Mouse (Mus musculus): ENCODE results near the gene Spata6.

Gene Spata6

DNA sequence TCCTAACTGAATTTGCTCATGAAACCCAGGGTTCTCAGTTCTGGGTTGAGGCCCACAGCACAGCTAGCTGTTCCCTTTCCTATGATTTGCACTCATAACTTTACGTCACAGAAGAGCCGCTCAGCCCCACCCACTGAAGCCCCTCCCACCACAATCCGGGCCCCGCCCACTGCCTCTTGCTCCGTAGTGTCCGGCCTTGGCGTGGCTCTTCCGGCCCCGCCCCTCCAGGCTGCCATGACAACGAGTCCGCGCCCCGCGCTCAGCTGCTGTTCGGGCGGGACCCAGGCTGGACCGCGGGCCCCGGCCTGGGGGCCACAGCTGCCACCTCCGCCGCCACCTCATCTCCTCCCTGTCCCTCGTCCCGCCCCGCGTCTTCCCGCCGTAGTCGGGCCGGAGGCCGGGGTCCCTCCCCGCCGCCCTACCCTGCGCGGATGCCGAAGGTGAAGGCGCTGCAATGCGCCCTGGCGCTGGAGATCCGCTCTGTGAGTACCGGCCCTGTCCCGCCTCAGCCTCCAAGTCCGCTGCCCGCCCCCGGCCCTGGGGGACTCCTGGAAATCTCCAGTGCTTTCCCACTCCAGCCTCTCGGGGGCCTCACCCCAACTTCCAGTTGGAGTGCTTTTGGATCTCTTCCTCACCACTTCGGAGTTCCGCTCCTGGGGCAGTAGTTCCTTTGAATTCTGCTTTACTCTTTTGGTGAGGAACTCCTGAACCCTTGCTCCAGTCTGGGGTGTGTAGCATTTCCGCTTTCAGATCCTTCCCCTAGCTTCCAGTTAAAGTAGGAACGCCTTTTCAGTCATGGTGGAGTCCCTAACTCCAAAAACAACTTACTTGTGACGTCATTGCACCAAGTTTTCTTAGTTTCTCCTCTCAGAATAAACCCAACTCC is at the start of gene Spata6:
Gene Spata6, plus strand, starts transcription at position 209 of the 886 bp plus-strand sequence.
- peak; percentile 94 to 97 for DNase-seq (ENCODE audit: inconsistent age in 2 of 2, low spot score in 1 of 2)

DNA sequence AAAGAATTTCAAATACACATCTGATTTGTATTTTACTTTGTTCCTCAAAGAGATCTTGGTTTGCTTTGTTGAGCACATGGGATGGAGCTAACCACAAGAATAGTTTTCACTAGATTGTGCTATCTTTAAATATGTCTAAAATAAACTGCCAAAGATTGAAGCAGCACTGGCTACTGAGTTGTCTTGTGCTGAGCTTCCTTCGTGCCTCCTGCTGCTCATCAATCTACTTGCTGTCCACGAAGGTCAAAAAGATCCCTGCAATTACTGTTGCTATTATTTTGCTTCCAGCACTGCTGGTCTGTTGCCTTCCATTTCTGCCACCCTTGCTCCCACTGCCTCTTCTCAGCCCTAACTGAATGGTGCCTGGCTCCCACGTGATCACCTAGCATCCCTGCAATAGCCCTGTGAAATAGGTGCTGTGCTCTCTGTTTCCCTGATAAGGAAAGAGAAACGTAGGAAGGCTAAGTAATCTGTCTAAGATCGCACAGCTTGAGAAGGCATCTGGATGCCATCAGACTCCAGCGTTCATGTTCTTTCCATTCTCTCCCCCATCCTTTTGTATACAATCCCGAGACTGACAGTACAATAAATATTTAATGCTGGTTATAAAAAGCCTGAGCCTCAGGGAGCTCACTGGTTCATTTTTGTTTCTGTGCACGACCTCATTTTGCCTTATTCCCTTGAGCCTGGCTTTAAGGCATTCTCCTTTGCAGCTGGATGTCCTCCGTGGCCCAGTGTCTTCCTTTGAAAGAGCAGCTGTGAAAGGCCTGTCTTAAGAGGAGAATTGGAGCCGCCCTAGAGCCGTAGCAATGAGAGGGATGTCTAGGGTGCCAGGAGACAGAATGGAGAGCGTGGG is 49.0 kb upstream of the Spata6 start:
- no peak for DNase-seq (ENCODE audit: inconsistent age in 2 of 2, low spot score in 1 of 2)

DNA sequence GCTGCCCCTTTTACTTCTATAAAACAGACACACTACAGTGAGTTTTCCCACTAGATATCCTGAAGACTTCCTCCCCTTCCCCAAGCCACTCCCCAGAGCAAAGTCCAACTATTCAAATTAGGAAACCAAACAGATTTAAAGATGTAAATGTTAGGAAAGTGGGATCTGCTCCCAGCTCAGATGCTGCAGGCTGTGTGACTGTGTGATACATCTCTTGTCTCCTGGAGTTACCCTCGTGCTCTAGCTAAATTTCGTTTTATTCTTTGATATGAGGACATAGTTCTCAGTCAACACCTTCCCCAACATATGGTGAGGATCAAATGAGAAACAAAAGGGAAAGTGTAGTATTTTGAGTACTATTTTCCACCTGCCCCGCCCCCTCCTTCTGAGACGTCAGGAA is 48.3 kb upstream of the Spata6 start:
- DNase-seq (ENCODE audit: inconsistent age in 2 of 2, low spot score in 1 of 2): no peak

DNA sequence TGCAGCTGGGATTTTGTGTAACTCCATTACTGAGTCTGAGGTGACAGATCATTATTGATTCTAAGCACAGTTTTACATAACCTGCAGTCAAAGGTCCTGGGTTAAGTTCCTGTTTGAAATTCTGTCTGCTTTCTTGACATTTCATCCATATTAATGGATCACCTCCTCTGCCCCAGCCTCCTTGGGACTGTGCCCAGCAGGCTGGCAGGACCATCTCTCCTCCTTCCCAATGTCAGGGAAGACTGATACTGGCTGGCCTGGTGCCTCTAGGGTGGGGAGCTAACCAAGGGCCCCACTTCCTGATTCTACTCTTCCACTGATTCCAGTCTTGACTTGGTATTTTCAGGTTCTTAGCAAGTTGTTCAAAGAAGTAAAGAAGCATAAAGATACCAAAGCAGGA is 45.9 kb upstream of the Spata6 start:
- DNase-seq (ENCODE audit: inconsistent age in 2 of 2, low spot score in 1 of 2): no peak

DNA sequence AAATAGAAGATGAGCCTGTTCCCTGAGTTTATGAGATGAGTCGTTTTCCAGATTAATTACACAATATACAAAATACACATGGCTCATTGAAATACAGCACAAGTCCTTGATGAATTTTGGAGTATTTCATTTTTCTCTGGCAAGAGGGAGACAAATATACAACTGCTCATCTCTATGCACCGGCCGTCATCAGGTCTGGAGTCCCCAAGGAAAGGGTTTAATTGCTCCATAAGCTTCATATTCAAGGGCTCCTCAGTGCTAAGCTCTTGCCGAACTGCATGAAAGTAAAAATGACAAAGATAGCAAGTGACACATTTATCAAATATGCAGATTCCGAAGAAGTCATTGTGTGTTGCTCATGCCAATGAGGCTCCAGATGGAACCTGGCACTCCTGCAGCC is 37.9 kb upstream of the Spata6 start:
- no peak for DNase-seq (ENCODE audit: inconsistent age in 2 of 2, low spot score in 1 of 2)

DNA sequence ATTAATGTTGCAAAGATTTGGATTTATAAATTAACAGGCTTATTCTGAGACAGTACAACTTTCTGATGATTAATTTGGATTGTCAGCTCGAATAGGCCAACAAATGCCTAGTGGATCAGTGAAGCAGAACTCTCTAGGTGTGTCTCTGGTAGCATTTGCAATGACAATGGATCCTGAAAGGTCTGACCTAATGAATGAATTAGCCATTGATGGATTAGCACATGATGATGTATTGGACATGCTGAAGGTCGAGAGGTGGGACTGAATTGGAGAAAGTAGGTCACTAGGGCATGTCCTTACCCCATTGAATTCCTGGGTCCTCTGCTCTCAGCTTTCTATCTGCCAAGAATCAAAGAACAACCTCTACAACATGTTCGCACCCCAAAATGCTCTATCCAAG is 37.0 kb upstream of the Spata6 start:
- peak in 1 of 2 experiments; percentile 35 for DNase-seq (ENCODE audit: inconsistent age in 2 of 2, low spot score in 1 of 2)

DNA sequence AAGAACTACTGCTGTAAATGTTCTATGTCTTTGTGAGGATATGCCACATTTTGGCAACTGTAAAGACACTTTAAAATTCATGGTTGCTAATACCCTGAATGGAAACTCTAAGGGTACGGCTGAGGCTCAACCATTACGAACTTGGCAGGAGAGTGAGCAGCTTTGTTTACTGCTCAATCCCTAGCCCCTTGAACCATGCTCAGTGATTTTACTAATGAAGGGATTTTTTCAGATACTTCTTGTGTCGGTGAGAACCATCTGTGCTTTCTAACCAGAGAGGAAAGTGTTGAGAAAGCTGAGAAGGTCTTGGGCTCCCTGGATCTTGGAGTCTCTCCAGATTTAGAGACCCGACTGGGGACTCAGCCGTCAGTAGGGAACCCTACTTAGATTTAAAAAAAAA is 35.9 kb upstream of the Spata6 start:
- DNase-seq (ENCODE audit: inconsistent age in 2 of 2, low spot score in 1 of 2): no peak

DNA sequence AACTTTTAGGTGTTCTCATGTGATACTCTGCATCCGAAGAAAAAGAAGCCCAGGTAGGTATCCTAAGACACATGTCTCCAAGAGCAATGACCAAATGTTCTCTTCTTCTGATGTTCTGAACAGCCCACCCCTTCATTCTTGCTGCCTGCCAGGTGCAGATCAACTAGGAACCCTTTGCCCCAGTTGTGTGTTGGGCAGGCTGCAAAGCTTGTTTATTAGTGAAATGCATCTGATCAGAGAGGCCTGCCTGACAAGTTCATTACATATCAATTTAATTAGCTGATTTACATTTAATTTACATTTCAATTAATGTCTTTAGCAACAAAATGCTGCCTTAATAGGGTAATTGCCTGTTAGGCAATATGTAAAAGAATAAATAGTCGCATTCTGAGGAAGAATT is 33.8 kb upstream of the Spata6 start:
- no peak for DNase-seq (ENCODE audit: inconsistent age in 2 of 2, low spot score in 1 of 2)

DNA sequence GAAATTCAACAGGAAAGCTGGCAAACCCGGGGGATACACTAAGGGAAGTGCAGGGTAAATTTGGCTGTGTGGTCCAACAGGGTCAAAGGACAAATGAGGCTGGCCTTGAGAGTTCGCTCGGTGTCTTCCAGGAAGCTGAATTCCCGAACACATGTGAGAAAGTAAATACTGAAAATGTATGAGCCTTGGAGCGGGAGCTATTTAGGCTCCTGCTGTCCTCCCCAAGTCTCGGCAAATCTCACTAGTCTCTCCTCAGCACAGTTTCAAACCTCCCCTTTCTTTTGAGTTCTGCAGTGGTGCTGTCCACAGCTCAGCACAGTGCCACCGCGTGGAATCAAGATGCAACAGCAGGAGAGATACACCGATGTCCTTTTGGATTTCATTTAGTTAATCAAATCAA is 32.8 kb upstream of the Spata6 start:
- DNase-seq (ENCODE audit: inconsistent age in 2 of 2, low spot score in 1 of 2): peak; percentile 37 to 75

DNA sequence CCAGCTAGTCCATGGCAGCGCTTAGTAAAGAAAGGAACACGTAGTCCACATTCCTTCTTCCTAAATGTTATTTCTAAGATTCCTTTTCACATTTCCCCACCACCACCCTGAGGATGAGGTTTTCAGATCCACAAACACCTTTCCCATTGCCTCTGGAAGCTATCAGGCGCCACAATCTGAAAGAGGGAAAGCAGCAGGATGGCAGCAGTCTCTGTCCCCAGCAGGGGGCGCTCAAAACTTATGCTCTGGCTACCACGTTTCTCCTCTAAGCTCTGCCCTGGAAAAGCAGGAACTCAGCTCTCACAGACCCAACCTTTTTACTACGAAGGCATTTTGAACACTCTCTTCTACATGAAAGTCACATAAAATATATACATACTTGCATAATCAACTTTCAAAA is 32.2 kb upstream of the Spata6 start:
- peak; percentile 70 to 92 for DNase-seq (ENCODE audit: inconsistent age in 2 of 2, low spot score in 1 of 2)

DNA sequence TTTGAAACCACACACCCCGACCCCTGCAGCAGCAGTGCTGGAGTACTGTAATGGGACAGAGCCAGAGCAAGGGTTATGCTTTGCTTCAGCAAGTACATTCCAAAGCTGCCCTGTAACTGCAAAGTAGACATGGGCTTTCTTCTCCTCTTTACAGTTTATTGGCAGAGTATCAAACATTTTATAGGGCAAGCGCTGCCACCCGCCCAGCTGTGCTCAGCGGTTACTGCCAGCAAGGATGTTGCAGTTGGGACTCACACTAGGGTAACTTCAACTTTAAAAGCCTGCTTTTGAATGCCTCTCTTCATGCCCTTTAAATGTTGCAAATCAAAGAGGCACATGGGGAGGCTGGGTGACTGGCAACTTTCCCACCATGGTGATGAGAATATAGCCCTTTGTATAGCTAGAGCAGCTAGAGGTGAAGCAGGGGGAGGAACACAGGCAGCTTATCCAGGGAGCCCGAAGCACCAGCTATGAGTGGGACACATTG is 28.7 kb upstream of the Spata6 start:
- no peak for DNase-seq (ENCODE audit: inconsistent age in 2 of 2, low spot score in 1 of 2)

DNA sequence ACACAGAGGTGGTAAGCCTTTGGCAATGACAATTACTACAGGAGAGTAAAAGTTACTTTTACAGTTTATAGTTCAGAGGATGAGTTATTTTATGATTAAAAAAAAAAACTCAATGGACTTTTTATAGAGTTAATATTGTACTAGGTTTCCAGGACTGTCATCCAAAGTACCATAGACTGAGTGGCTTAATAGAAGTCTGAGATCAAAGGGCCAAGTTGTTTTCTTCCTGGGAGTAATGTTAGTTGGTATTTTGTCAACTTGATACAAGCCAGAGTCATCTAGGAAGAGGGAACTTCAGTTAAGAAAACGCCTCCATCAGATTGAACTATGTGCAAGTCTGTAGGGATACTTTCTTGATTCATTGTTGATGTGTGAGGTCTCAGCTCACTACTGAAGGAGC is 18.4 kb upstream of the Spata6 start:
- DNase-seq (ENCODE audit: inconsistent age in 2 of 2, low spot score in 1 of 2): no peak

DNA sequence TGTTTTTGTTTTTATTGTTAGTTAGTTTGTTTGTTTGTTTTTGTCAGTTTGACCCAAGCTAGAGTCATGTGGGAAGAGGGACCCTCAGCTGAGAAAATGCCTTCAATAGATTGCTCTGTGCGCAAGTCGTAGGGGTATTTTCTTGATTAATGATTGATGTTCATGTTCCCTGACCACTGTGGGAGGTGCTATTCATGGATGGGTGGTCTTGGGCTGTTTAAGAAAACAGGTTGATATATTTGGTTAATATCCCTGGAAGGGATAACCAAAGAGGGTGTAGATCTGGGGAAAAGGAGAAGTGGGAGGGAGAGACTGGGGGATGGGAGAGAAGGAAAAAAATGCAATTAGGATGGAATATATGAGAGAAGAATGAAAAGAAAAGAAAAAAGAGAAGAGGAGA is 15.7 kb upstream of the Spata6 start:
- DNase-seq (ENCODE audit: inconsistent age in 2 of 2, low spot score in 1 of 2): no peak

DNA sequence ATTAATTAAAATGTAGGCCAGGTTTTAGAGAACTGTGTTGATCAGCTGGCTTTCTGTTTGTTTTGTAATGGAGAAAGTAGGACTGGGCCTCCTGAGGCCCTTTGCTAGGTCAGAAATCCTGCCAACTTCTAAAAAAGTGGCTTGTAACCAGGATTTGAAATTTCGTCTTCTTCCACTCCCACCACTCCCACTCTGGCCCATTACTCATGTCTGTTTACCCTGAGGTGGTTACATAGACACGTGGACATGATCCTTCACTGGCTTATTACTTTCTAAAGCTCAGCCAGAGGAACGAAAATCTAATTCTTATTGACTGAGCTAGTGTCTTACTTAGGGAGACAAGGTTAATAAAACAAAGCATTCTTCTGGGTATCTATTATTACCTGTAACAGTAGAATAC is 14.8 kb upstream of the Spata6 start:
- no peak for DNase-seq (ENCODE audit: inconsistent age in 2 of 2, low spot score in 1 of 2)

DNA sequence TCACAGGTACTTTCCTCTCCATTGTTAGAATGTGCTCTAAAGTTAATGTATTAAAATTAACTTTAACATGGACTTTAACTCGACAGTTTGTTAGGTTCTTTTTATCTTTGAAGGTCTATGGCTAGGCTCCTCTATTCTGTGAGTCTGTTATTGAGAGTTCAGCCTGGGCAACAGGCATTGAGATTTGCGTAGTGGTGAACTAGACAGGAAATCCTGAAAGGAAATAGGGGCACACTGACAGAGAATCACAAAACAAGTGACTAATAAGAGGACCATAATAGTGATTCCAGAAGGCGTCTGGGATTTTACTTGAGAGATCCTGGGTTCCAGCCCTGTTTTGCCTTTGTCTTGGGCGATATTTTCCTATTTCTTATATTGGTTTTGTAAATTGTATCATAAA is 488 bp upstream of the Spata6 start:
- no peak for DNase-seq (ENCODE audit: inconsistent age in 2 of 2, low spot score in 1 of 2)

DNA sequence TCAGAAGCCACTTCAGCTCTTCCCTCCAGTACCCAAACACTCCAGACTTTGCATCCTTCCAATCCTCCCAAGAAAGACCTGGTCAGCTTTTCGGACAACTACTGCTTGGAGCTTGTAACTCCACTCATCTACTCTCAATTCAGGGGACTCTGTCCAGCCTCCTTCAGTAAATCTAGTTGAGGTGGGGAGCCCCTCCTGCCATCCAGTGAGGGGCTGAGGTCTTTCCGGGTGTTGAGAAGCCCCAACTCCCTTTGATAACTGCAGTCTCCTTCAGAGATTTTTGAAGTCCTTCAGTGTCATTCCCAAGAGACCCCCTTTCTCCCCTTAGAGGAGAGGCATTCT is 849 bp downstream of the Spata6 start:
- DNase-seq (ENCODE audit: inconsistent age in 2 of 2, low spot score in 1 of 2): peak in 1 of 2 experiments; percentile 9

DNA sequence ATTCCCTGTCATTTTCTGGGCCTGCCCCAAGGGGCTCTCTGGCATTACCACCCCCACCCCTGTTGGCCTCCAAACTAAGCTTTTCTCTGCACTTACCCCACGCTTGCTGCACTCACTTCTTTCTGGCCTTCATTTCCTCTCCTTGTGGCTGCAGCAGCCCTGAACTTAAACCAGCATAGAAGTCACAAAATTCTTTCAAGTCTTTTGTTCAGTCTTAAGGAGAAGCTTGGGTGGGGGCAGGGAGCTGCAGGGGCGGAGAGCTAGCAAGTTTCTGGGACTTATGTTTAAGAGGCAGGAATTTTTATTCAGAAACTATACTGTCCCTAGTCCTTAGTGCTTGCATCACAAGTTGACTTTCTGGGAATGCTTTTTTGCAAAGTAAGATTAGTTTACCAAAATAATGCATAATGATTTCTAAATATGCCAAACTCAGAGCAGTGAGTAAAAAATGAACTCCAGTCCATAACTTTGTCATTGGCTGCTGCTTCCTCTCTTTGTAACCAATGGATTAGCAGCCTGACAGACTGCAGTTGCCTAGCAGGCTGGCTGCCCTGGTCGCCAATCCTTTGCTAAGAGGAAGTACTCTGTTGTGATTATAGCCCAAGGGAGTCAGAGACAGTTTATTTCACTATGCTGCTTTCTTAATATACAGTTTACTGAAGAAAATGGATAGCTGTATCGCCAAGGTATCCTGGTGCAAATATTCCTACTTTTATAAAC is 1.5 kb downstream of the Spata6 start:
- peak in 1 of 2 experiments; percentile 53 for DNase-seq (ENCODE audit: inconsistent age in 2 of 2, low spot score in 1 of 2)

DNA sequence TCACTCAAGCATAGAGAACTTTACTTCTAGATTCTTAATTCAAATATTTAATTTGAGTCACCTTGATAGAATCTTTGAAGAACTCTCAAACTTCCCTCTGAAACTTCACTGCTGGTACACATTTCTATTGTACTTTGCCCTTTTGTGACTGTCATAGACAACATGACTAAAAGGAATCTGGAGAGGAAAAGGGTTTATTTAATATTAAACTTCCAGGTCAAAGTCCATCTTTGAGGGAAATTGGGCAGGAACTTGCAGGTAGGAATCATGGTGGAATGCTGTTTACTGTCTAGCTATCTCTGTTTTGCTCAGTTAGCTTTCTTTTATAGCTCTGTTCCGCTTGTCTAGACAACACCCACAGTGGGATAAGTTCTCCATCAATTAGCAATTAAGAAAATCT is 17.8 kb downstream of the Spata6 start:
- DNase-seq (ENCODE audit: inconsistent age in 2 of 2, low spot score in 1 of 2): no peak

DNA sequence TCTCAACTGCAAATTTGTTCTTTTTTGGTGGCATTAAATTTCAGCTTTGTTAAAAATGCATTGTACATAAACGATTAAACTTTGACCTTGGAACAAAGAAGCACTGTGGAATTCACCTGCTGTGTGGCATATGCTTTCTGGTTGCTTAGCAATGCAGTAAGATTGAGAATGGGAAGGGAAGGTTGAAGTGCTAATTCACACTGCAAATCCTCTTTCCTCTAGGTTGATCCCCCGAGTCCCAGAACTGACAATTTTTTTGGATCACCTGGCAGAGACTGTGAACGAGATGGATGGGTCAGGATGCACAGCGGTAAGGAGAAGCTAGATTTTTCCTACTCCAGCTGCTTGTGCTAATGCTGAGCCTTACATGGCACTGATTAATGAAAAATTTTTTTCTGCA is 60.7 kb downstream of the Spata6 start:
- DNase-seq (ENCODE audit: inconsistent age in 2 of 2, low spot score in 1 of 2): no peak

DNA sequence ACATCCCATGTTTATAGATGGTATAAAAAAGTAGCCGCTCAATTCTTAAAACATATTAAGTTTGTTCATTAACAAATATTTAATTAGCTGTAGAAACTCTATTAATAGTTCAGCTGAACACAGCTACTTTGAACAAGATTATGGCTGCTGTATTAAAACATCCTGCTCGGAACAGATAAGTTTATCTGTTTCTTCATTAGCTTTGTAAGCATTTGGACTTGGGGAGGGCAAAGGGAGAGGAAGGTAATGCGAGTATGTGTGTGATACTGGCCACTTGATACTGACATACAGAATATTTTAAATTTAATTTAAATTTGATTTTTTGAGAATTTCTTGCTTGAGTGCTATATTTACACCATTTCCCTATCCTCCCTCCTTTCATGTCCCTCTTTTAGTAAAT is 80.1 kb downstream of the Spata6 start:
- no peak for DNase-seq (ENCODE audit: inconsistent age in 2 of 2, low spot score in 1 of 2)

DNA sequence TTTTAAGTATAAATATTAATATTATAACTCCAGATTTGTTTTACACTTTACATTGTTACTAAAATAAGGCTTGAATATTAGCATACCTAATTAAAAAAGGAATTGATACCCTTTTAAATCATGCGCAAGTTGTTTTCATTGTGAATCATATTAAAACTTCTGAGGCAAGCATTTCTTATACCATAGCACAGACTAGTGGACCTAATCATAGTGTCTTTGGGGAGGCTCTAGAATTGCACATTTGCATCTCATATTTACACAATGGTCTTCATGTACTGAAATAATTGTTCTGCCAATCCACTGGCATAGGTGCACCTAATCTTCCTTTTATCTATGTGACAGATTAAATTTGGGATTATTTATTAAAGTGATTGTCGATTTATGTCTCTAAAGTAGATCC is 83.4 kb downstream of the Spata6 start:
- no peak for DNase-seq (ENCODE audit: inconsistent age in 2 of 2, low spot score in 1 of 2)

Data from adrenal gland, adult (tissue).